Mouse (Mus musculus) midbrain, embryonic 11.5 days (tissue): ENCODE measurements at regions not wholly inside any gene's neighbourhood (a gene's known extent, or its start where the extent isn't known, plus 50 kb on each side); places are given as distances from the start of the nearest gene placed in this dataset.

Experiments used
- ATAC-seq: fragments of 200-750 bp; cut with Nextera tagmentation; 2 replicates; pipeline ENCODE4 v1.8.0; 2017; ENCODE audit warnings: moderate TSS enrichment, moderate library complexity; ENCODE audit not compliant: low FRiP score
- DNase-seq: peaks from one replicate; pipeline ENCODE4 v3.0.0; 2015; ENCODE audit warnings: low spot score; ENCODE audit errors: missing footprints
- H3K27ac ChIP-seq: fragments of 300-500 bp; sonication (generic); 2 replicates; pipeline ENCODE4 v1.5.1; 2014; ENCODE audit warnings: low read depth, low read length
- H3K27me3 ChIP-seq: fragments of 300-500 bp; sonication (generic); 2 replicates; pipeline ENCODE4 v1.6.1; 2014; ENCODE audit warnings: mild to moderate bottlenecking, low read length, moderate library complexity, mixed read lengths; ENCODE audit not compliant: control insufficient read depth, insufficient read depth
- H3K36me3 ChIP-seq: fragments of 300-500 bp; sonication (generic); 2 replicates; pipeline ENCODE4 v1.6.1; 2014; ENCODE audit warnings: mild to moderate bottlenecking, low read length, moderate library complexity, mixed read lengths; ENCODE audit not compliant: control insufficient read depth, insufficient read depth
- H3K4me1 ChIP-seq: fragments of 300-500 bp; sonication (generic); 2 replicates; pipeline ENCODE4 v1.6.1; 2014; ENCODE audit warnings: low read length; ENCODE audit not compliant: control insufficient read depth, insufficient read depth
- H3K4me2 ChIP-seq: fragments of 300-500 bp; sonication (generic); 2 replicates; pipeline ENCODE4 v1.6.1; 2014; ENCODE audit warnings: mild to moderate bottlenecking, moderate library complexity
- H3K4me3 ChIP-seq: fragments of 300-500 bp; sonication (generic); 2 replicates; pipeline ENCODE4 v1.5.1; 2014; ENCODE audit warnings: low read depth, low read length
- H3K9ac ChIP-seq: fragments of 300-500 bp; sonication (generic); 2 replicates; pipeline ENCODE4 v1.6.1; 2014; ENCODE audit warnings: low read length
- H3K9me3 ChIP-seq: fragments of 300-500 bp; sonication (generic); 2 replicates; pipeline ENCODE4 v1.6.1; 2016; ENCODE audit warnings: low read length; ENCODE audit not compliant: control insufficient read depth
- WGBS: fragments of 180-500 bp; shearing (Covaris S2); extraction: QIAGEN DNeasy Blood & Tissue Kit; methylation state at CpG from one replicate; pipeline ENCODE4 v1.1.7; 2014; 5-methylcytosine and 5-hydroxymethylcytosine counted together

DNA sequence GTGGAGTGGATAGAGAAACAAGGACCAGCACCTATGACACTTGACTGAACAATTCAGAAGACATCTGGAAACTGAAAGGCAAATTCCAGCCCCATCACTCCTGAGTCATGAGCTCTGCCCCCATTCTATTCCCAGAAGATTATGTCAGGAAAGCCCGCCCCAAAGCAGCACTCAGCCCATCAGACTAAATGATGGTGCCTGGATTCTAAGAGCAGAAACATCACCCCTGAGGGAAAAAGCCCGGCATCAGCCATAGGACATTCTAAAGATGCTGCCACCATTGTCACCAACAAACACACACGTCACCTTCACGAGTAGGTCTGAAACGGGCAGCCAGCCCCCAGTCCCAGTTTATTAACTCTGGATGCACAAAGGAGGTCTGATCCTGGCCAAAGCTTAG is 469.7 kb downstream of the Prss52 start:
- Histone ChIP-seq H3K36me3 (no peaks in the 10 kb centered on the region), H3K9me3 (no peaks in the 10 kb centered on the region), H3K9ac (no peak overlapping the region; the same call in 1 of the 2 replicates), H3K4me3 (no peak overlapping the region), H3K4me2 (no peak overlapping the region), H3K27ac (no peak overlapping the region), H3K4me1 (no peaks in the 10 kb centered on the region), H3K27me3 (no peaks in the 10 kb centered on the region)
- DNase-seq, result no peak
- no peak for ATAC-seq
- 62% methylated on average over 5 of the region's 5 CpGs for WGBS

DNA sequence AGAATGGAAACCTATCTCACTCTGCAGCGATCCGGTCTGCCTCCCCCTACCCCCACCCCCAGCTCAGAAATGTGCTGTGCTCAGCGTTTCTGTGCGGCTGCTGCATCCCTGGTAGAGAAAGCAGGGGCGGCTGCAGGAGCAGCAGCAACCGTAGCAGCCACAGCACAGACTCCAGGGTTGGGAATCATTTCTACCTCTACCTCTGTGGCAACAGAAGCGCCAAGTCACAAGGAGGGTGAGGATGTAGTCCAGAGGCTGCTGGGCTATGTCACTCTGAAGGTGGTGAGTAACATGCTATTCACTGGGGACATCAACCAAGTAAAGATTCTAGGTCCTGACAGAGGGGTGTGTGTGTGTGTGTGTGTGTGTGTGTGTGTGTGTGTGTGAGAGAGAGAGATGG is 470.2 kb downstream of the Prss52 start:
- Histone ChIP-seq H3K36me3 (no peaks in the 10 kb centered on the region), H3K4me2 (no peak overlapping the region), H3K27me3 (no peaks in the 10 kb centered on the region), H3K9me3 (no peaks in the 10 kb centered on the region), H3K27ac (no peak overlapping the region), H3K4me3 (no peak overlapping the region), H3K9ac (peak overlapping the region; percentile 18; the same call in 1 of the 2 replicates), H3K4me1 (no peaks in the 10 kb centered on the region)
- 68% methylated on average over 7 of the region's 7 CpGs for WGBS
- ATAC-seq (no peak), DNase-seq (no peak)

DNA sequence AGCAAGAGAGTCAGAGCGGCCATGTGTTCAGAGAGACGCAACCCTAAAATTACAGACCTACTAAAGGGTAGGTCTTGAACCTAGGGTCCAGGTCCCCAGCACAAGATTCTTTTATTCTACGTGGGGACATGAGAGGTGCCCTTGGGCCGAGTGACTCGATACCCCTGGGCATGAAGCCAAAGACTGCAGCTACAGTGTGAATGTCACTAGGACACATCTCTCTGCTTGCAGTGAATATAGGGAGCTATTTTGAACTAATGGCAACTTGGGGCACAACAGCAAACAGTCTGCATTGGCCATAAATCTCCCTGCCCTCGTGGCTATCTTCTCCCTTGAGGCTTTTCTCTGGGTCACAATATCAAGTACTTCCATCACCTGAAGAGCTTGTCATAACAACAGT is 470.7 kb downstream of the Prss52 start:
- H3K4me3 ChIP-seq, result no peak overlapping the region
- H3K4me1 ChIP-seq, result no peaks in the 10 kb centered on the region
- H3K36me3 ChIP-seq, result no peaks in the 10 kb centered on the region
- H3K27ac ChIP-seq, result no peak overlapping the region
- DNase-seq (no peak), ATAC-seq (no peak)
- 81% methylated on average over 6 of the region's 6 CpGs for WGBS
- no peak overlapping the region for H3K9ac ChIP-seq
- no peaks in the 10 kb centered on the region; the same call in 1 of the 2 replicates for H3K27me3 ChIP-seq
- no peaks in the 10 kb centered on the region for H3K9me3 ChIP-seq
- H3K4me2 ChIP-seq, result peak overlapping the region; percentile 8; the same call in 1 of the 2 replicates

DNA sequence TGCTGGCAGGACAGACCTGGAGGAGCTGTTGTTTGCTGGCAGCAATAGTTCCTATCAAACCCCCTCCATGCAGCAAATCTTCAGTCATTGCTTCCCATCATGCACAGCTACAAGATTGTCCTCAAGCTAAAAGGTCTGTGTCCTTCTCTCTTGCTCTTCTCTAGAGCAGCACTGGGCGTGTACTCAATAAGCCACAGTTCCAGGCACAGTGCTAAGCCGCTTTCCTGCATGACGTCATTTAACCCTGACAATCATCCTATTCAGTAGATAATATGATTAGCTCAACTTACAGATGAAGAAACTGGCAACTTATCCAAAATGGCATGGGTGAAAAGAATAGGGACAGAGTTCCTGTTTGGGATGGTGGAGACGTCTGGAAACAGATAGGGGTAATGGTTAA is 471.9 kb downstream of the Prss52 start:
- Histone ChIP-seq H3K4me1 (peaks cover 1% of the 10 kb centered on the region; the same call in 1 of the 2 replicates), H3K4me3 (no peak overlapping the region), H3K9me3 (no peaks in the 10 kb centered on the region), H3K27ac (no peak overlapping the region), H3K27me3 (no peaks in the 10 kb centered on the region; the same call in 1 of the 2 replicates), H3K36me3 (no peaks in the 10 kb centered on the region), H3K4me2 (no peak overlapping the region), H3K9ac (no peak overlapping the region)
- WGBS, result 30% methylated on average over 4 of the region's 4 CpGs
- no peak for DNase-seq
- ATAC-seq, result no peak

DNA sequence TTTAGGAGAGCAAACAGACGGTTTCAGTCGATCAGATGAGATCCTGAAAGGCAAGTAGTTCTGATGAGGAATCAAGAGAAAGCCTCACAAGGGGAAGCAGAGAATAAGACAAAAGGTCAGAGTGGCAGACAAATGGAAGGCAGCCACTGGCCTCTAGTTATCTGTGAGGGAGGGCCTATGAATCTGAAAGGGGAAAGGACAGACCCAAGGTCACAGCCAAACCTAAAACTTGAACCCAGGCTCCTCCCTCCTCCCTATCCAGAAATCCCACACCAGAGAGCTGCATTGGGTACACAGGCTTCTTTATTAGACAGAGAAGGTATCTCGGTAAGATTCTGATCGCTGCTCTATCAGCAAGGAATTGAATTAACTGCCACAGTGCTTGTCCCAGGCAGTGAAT is 476.0 kb downstream of the Prss52 start:
- no peaks in the 10 kb centered on the region for H3K9me3 ChIP-seq
- 75% methylated on average over 4 of the region's 4 CpGs for WGBS
- DNase-seq (no peak), ATAC-seq (no peak)
- H3K4me2 ChIP-seq, result no peak overlapping the region
- H3K27ac ChIP-seq, result no peak overlapping the region
- peaks cover 11% of the 10 kb centered on the region for H3K4me1 ChIP-seq
- H3K27me3 ChIP-seq, result peaks cover 7% of the 10 kb centered on the region
- H3K36me3 ChIP-seq, result no peaks in the 10 kb centered on the region
- no peak overlapping the region for H3K4me3 ChIP-seq
- no peak overlapping the region for H3K9ac ChIP-seq

DNA sequence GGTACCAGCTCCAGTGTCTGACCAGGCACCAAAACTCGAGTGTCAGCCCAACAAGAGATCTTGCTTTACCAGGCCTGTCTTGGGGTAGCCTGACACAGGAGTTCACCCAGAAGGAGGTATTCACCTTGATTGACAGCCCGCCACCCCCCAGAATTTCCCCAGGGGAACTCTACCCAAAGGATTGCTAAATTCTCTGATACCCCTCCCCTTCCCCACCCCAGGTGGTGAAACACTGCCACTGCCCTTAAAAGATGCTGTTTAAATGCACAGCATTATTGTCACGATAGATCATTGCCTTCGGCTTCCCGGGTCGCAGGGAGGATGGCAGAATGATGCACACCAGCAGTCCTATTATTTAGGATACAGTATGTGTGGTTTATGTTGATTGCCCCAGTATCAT is 476.8 kb downstream of the Prss52 start:
- no peak overlapping the region; the same call in 1 of the 2 replicates for H3K27ac ChIP-seq
- no peak overlapping the region for H3K9ac ChIP-seq
- no peak overlapping the region for H3K4me3 ChIP-seq
- H3K4me2 ChIP-seq, result no peak overlapping the region
- WGBS, result 45% methylated on average over 6 of the region's 6 CpGs
- no peak for DNase-seq
- no peak for ATAC-seq
- H3K9me3 ChIP-seq, result no peaks in the 10 kb centered on the region
- peaks cover 9% of the 10 kb centered on the region for H3K27me3 ChIP-seq
- H3K36me3 ChIP-seq, result no peaks in the 10 kb centered on the region
- peaks cover 11% of the 10 kb centered on the region for H3K4me1 ChIP-seq

DNA sequence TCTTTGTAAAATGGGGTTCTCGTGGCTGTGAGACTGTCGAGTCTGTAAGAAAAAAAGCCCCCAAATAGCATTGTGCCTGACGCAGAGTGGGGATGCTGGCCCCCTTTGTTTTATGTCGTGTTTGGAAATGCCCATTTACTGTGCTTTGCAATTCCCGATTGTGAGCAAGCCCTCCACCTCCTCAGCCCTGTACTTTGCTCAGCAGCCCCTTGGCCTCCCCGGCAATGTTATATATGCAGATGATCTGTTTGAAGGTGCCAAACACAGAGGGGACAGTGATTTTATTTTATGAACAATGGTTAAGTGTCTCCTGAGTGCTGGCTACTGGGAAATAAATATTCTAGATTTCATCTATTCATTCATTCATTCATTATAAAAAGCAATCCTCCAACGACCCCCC is 477.6 kb downstream of the Prss52 start:
- H3K4me2 ChIP-seq, result no peak overlapping the region

DNA sequence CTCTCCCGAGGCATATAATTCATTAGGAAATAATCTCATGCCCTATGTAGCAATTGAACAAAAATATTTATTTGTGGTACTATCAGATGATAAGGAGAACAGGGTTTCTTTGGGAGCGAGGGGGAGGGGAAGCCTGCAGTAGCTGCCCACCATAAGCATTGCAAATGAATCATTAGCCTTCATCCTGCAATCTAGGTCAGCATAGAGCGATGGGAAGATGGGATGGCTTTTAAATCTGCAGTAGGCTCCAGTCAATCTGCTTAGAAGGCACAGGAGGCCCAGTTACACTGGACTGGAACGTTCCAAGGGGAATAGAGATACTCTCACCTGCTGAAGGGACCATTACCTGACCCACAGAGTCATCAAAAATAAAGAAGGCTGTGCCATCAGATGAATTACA is 478.7 kb downstream of the Prss52 start:
- 46% methylated on average over 4 of the region's 4 CpGs for WGBS
- Histone ChIP-seq H3K4me1 (peaks cover 26% of the 10 kb centered on the region), H3K4me3 (no peak overlapping the region), H3K9me3 (no peaks in the 10 kb centered on the region), H3K36me3 (no peaks in the 10 kb centered on the region), H3K9ac (no peak overlapping the region), H3K27ac (peak overlapping the region; percentile 63), H3K4me2 (no peak overlapping the region), H3K27me3 (peaks cover 25% of the 10 kb centered on the region)
- DNase-seq, result peak; percentile 82
- no peak for ATAC-seq

More for the DNA sequence above, 477.6 kb downstream of the Prss52 start:
- DNase-seq (no peak), ATAC-seq (no peak)
- peak overlapping the region; percentile 67 for H3K27ac ChIP-seq
- peaks cover 19% of the 10 kb centered on the region for H3K4me1 ChIP-seq
- no peak overlapping the region for H3K4me3 ChIP-seq
- peak overlapping the region; percentile 20; the same call in 1 of the 2 replicates for H3K9ac ChIP-seq
- no peaks in the 10 kb centered on the region for H3K36me3 ChIP-seq
- no peaks in the 10 kb centered on the region for H3K9me3 ChIP-seq
- peaks cover 18% of the 10 kb centered on the region for H3K27me3 ChIP-seq
- WGBS, result 24% methylated on average over 7 of the region's 7 CpGs

DNA sequence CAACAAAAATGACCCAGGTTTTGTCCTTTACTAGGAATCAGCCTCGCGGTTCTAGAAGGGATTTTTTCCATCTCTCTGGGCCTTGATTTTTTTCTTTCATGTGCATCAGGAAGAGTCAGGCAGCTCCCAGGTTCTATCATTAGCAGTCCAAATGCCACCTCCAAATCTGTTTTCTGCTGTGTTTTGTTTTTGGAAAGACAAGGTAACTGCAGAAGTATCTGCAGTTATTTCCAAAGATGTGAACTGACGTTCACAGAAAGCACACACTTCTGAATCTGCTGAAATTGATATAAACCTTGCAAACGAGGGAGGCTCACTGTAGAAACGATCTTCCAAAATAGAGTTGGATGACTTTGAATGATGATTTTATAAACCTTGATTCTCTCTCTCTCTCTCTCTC is 480.1 kb downstream of the Prss52 start:
- no peak overlapping the region for H3K4me2 ChIP-seq
- H3K9ac ChIP-seq, result no peak overlapping the region
- DNase-seq (no peak), ATAC-seq (no peak)
- H3K4me1 ChIP-seq, result peaks cover 28% of the 10 kb centered on the region
- no peak overlapping the region for H3K4me3 ChIP-seq
- 62% methylated on average over 5 of the region's 5 CpGs for WGBS
- H3K9me3 ChIP-seq, result no peaks in the 10 kb centered on the region
- peaks cover 36% of the 10 kb centered on the region for H3K27me3 ChIP-seq
- H3K27ac ChIP-seq, result no peak overlapping the region
- H3K36me3 ChIP-seq, result no peaks in the 10 kb centered on the region
